ENCODE assay signal across 16 mouse cellular contexts in genomic region chrX:164505709-164506498, GRCm38 (mm10). TPM values are rescaled to one million over a fixed set of nuclear protein-coding genes. Genes with fewer than 3 reads are reported as not detected.
DNase-seq lines count a peak whose midpoint lies in the region; ATAC-seq and TF ChIP-seq lines count a peak whose summit lies in the region.
"Had no signal": no experiment of that assay in that cellular context is flagged by ENCODE, and none has a peak within 500 bp of the region (broad histone marks: within the 10 kb centered on the region; RNA-seq: fewer than 3 reads in every experiment).

Gene Asb9, plus strand, starts transcription at chrX:164506327.

- no peak for TF ChIP-seq EP300 in stomach, postnatal 0 days (optimal IDR thresholded peaks at IDR 0.05)

- TF ChIP-seq CTCF in kidney, postnatal 0 days (IDR thresholded peaks at IDR 0.05; ENCODE audit: low read depth) = no peak
- TF ChIP-seq CTCF in stomach, postnatal 0 days (IDR thresholded peaks at IDR 0.05; ENCODE audit: low read depth) = no peak

- 41% methylated on average over 10 of the region's 10 CpGs for WGBS in embryonic facial prominence, embryonic 14.5 days
- WGBS in kidney, postnatal 0 days = 62% methylated on average over 10 of the region's 10 CpGs
- WGBS in limb, embryonic 14.5 days = 38% methylated on average over 10 of the region's 10 CpGs
- WGBS in midbrain, embryonic 11.5 days = 68% methylated on average over 10 of the region's 10 CpGs
- 65% methylated on average over 10 of the region's 10 CpGs for WGBS in stomach, postnatal 0 days

- H3K4me2 ChIP-seq in embryonic facial prominence, embryonic 14.5 days (ENCODE audit: low read depth, low read length) = no peak within 1 kb of the TSS
- H3K4me2 ChIP-seq in kidney, postnatal 0 days (ENCODE audit: low read length) = no peak within 1 kb of the TSS
- no peak within 1 kb of the TSS for H3K4me2 ChIP-seq in limb, embryonic 14.5 days (replicated peaks; ENCODE audit: low read depth, low read length, severe bottlenecking)
- no peak within 1 kb of the TSS for H3K4me2 ChIP-seq in midbrain, embryonic 11.5 days
- H3K4me2 ChIP-seq in stomach, postnatal 0 days (replicated peaks; ENCODE audit: low read depth) = no peak within 1 kb of the TSS

- 0 out of 2 replicates have a peak, but pooled peaks have one; percentile 47 for ATAC-seq in frontal cortex, adult (ENCODE audit: low TSS enrichment)
- ATAC-seq in embryonic facial prominence, embryonic 14.5 days (ENCODE audit: low read depth) = peak; percentile 50; the same call in 1 of the 2 replicates
- ATAC-seq in kidney, postnatal 0 days (replicated peaks; ENCODE audit: low FRiP score, low read depth) = peak; percentile 84
- ATAC-seq in limb, embryonic 14.5 days (ENCODE audit: low FRiP score, low read depth) = peak; percentile 67
- ATAC-seq in midbrain, embryonic 11.5 days (ENCODE audit: low FRiP score) = no peak
- no peak for ATAC-seq in stomach, postnatal 0 days (ENCODE audit: low FRiP score, low TSS enrichment)
- no peak for ATAC-seq in CD4-positive, CD25-positive, alpha-beta regulatory T cell, adult 4 months

- TF ChIP-seq POLR2A in limb, embryonic 14.5 days (IDR thresholded peaks at IDR 0.05; ENCODE audit: borderline replicate concordance, extremely low read depth, insufficient read depth, insufficient read length) = no peak

- H3K27me3 ChIP-seq in embryonic facial prominence, embryonic 14.5 days (replicated peaks; ENCODE audit: control insufficient read depth, insufficient read depth, low read length) = no peaks in the 10 kb centered on the region; the same call in none of the 2 replicates
- no peaks in the 10 kb centered on the region for H3K27me3 ChIP-seq in kidney, postnatal 0 days (ENCODE audit: insufficient read depth, low read length)
- H3K27me3 ChIP-seq in limb, embryonic 14.5 days (ENCODE audit: control insufficient read depth, insufficient read depth, low read length) = no peaks in the 10 kb centered on the region
- H3K27me3 ChIP-seq in midbrain, embryonic 11.5 days (ENCODE audit: control insufficient read depth, insufficient read depth, low read length) = peaks cover 2% of the 10 kb centered on the region
- H3K27me3 ChIP-seq in stomach, postnatal 0 days (ENCODE audit: control insufficient read depth, insufficient read depth, low read length) = no peaks in the 10 kb centered on the region

- no peak within 1 kb of the TSS for H3K4me3 ChIP-seq in embryonic facial prominence, embryonic 14.5 days (ENCODE audit: low read depth, low read length)
- H3K4me3 ChIP-seq in kidney, postnatal 0 days (replicated peaks; ENCODE audit: low read depth, low read length) = no peak within 1 kb of the TSS
- no peak within 1 kb of the TSS for H3K4me3 ChIP-seq in limb, embryonic 14.5 days (replicated peaks; ENCODE audit: low read length)
- H3K4me3 ChIP-seq in midbrain, embryonic 11.5 days (ENCODE audit: low read depth, low read length) = no peak within 1 kb of the TSS
- H3K4me3 ChIP-seq in stomach, postnatal 0 days (ENCODE audit: low read depth, low read length) = no peak within 1 kb of the TSS

- H3K4me1 ChIP-seq in embryonic facial prominence, embryonic 14.5 days (ENCODE audit: control insufficient read depth, insufficient read depth, low read length) = no peaks in the 10 kb centered on the region
- no peaks in the 10 kb centered on the region for H3K4me1 ChIP-seq in kidney, postnatal 0 days (replicated peaks; ENCODE audit: insufficient read depth, low read length)
- no peaks in the 10 kb centered on the region for H3K4me1 ChIP-seq in limb, embryonic 14.5 days (ENCODE audit: control insufficient read depth, insufficient read depth, low read length)
- H3K4me1 ChIP-seq in midbrain, embryonic 11.5 days (ENCODE audit: control insufficient read depth, insufficient read depth, low read length) = no peaks in the 10 kb centered on the region
- H3K4me1 ChIP-seq in stomach, postnatal 0 days (replicated peaks; ENCODE audit: control insufficient read depth, insufficient read depth) = no peaks in the 10 kb centered on the region

- H3K36me3 ChIP-seq in embryonic facial prominence, embryonic 14.5 days (ENCODE audit: control insufficient read depth, insufficient read depth, low read length) = no peaks in the 10 kb centered on the region
- no peaks in the 10 kb centered on the region for H3K36me3 ChIP-seq in kidney, postnatal 0 days (ENCODE audit: insufficient read depth, low read length)
- no peaks in the 10 kb centered on the region for H3K36me3 ChIP-seq in limb, embryonic 14.5 days (ENCODE audit: control insufficient read depth, insufficient read depth, low read length)
- no peaks in the 10 kb centered on the region for H3K36me3 ChIP-seq in midbrain, embryonic 11.5 days (ENCODE audit: control insufficient read depth, insufficient read depth, low read length)
- H3K36me3 ChIP-seq in stomach, postnatal 0 days (ENCODE audit: control insufficient read depth, insufficient read depth, low read length) = no peaks in the 10 kb centered on the region

- no peak within 1 kb of the TSS for H3K27ac ChIP-seq in embryonic facial prominence, embryonic 14.5 days (replicated peaks; ENCODE audit: low read depth, low read length)
- peak within 1 kb of the TSS; percentile 54; the same call in 1 of the 2 replicates for H3K27ac ChIP-seq in kidney, postnatal 0 days
- H3K27ac ChIP-seq in limb, embryonic 14.5 days (replicated peaks; ENCODE audit: low read depth, low read length) = no peak within 1 kb of the TSS
- no peak within 1 kb of the TSS for H3K27ac ChIP-seq in midbrain, embryonic 11.5 days (ENCODE audit: low read depth, low read length)
- H3K27ac ChIP-seq in stomach, postnatal 0 days (replicated peaks) = no peak within 1 kb of the TSS
- H3K27ac ChIP-seq: liver, embryonic 14.5 days had no signal

- no peaks in the 10 kb centered on the region for H3K9me3 ChIP-seq in embryonic facial prominence, embryonic 14.5 days (ENCODE audit: control insufficient read depth, low read length)
- H3K9me3 ChIP-seq in kidney, postnatal 0 days (replicated peaks; ENCODE audit: low read length) = no peaks in the 10 kb centered on the region
- H3K9me3 ChIP-seq in limb, embryonic 14.5 days (ENCODE audit: control insufficient read depth, low read length) = no peaks in the 10 kb centered on the region
- H3K9me3 ChIP-seq in midbrain, embryonic 11.5 days (ENCODE audit: control insufficient read depth, low read length) = no peaks in the 10 kb centered on the region
- H3K9me3 ChIP-seq in stomach, postnatal 0 days (ENCODE audit: control insufficient read depth, low read length) = no peaks in the 10 kb centered on the region

- no peak for DNase-seq in frontal cortex, postnatal 25 days (ENCODE audit: low spot score in 2 of 2)
- DNase-seq in embryonic facial prominence, embryonic 14.5 days (ENCODE audit: low spot score) = peak; percentile 59
- no peak for DNase-seq in kidney, postnatal 0 days (ENCODE audit: low spot score)
- peak; percentile 25 for DNase-seq in limb, embryonic 14.5 days (ENCODE audit: low spot score)
- DNase-seq in midbrain, embryonic 11.5 days (ENCODE audit: low spot score, missing footprints) = no peak
- DNase-seq in stomach, postnatal 0 days (ENCODE audit: low spot score) = no peak
- DNase-seq: adrenal gland, adult 8-10 months; cerebellum, postnatal 36 days; heart, adult 18-20 months; lung, postnatal 14 days; right cerebral cortex, postnatal 14 days; thymus, postnatal 14 days had no signal

- no peak within 1 kb of the TSS for H3K9ac ChIP-seq in embryonic facial prominence, embryonic 14.5 days (ENCODE audit: low read depth, low read length)
- no peak within 1 kb of the TSS for H3K9ac ChIP-seq in kidney, postnatal 0 days (ENCODE audit: low read depth, low read length)
- H3K9ac ChIP-seq in limb, embryonic 14.5 days (ENCODE audit: low read depth, low read length, severe bottlenecking) = no peak within 1 kb of the TSS
- no peak within 1 kb of the TSS for H3K9ac ChIP-seq in midbrain, embryonic 11.5 days (ENCODE audit: low read length)
- H3K9ac ChIP-seq in stomach, postnatal 0 days (ENCODE audit: low read length) = no peak within 1 kb of the TSS
- H3K9ac ChIP-seq: liver, embryonic 14.5 days had no signal

RNA-seq across cellular contexts. Expression of gene Asb9, which starts in this region (rescaled TPM):
- 1.1 and 1.4 TPM in 2 replicates for polyA plus RNA-seq in embryonic facial prominence, embryonic 14.5 days (2014; fragmentation: Nextera tagmentation; extraction: Ambion mirVana)
- polyA plus RNA-seq in kidney, postnatal 0 days (2015; fragmentation: Nextera tagmentation; extraction: Ambion mirVana) = 37.9 and 40.6 TPM in 2 replicates
- 1.8 and 2.3 TPM in 2 replicates for polyA plus RNA-seq in limb, embryonic 14.5 days (2012; rRNA removed)
- polyA plus RNA-seq in limb, embryonic 14.5 days (2014; fragmentation: Nextera tagmentation; extraction: Ambion mirVana) = 1.00 and 1.4 TPM in 2 replicates
- polyA plus RNA-seq in midbrain, embryonic 11.5 days (2014; fragmentation: Nextera tagmentation; extraction: Ambion mirVana) = 0.37 and 0.63 TPM in 2 replicates
- not detected in 2 replicates for polyA plus RNA-seq in stomach, postnatal 0 days (2015; fragmentation: Nextera tagmentation; extraction: Ambion mirVana)
- polyA plus RNA-seq in CD4-positive, CD25-positive, alpha-beta regulatory T cell, adult 4 months (2017; shearing (Covaris generic)) = not detected
- polyA plus RNA-seq: heart, postnatal 0 days; liver, embryonic 14.5 days had no signal

Comparison
In these comparisons a context has a peak if more than half of its experiments do, and no peak if none do; other contexts are left out.
1. RNA of gene Asb9 (polyA plus RNA-seq): 37.9 to 40.6 TPM in kidney, postnatal 0 days; 1.00 to 2.3 TPM in limb, embryonic 14.5 days, 1.1 to 1.4 TPM in embryonic facial prominence, embryonic 14.5 days, 0.37 to 0.63 TPM in midbrain, embryonic 11.5 days, not detected in stomach, postnatal 0 days and not detected in CD4-positive, CD25-positive, alpha-beta regulatory T cell, adult 4 months; every median in the first group is over 10 times any median in the second.
2. ATAC-seq: peak in frontal cortex, adult (single experiment), embryonic facial prominence, embryonic 14.5 days (single experiment), kidney, postnatal 0 days (single experiment) and limb, embryonic 14.5 days (single experiment); none in midbrain, embryonic 11.5 days (single experiment), stomach, postnatal 0 days (single experiment) and CD4-positive, CD25-positive, alpha-beta regulatory T cell, adult 4 months (single experiment).
3. DNase-seq: peak in embryonic facial prominence, embryonic 14.5 days (single experiment) and limb, embryonic 14.5 days (single experiment); none in frontal cortex, postnatal 25 days (0 of 2), kidney, postnatal 0 days (single experiment), midbrain, embryonic 11.5 days (single experiment) and stomach, postnatal 0 days (single experiment).